Mouse (Mus musculus): ENCODE results near the gene Herc1.

Herc1 gene

GRCm38 (mm10) chr9:66349860-66350787 lies at the start of gene Herc1:
Gene Herc1 (plus strand): TSS chr9:66350450.
- DNase-seq: peak; percentile 98

- DNase-seq: no peak
These were observed 45.7 kb upstream of the Herc1 start for GRCm38 (mm10) chr9:66304320-66305090.

GRCm38 (mm10) chr9:66305121-66306112 lies 44.8 kb upstream of the Herc1 start:
- peak; percentile 40 for DNase-seq

GRCm38 (mm10) chr9:66306414-66306813 lies 43.8 kb upstream of the Herc1 start:
- DNase-seq: no peak

- DNase-seq: peak; percentile 30
These were observed 42.9 kb upstream of the Herc1 start for GRCm38 (mm10) chr9:66307341-66307740.

GRCm38 (mm10) chr9:66308741-66309140 lies 41.5 kb upstream of the Herc1 start:
- DNase-seq: peak; percentile 81

GRCm38 (mm10) chr9:66311458-66311857 lies 38.8 kb upstream of the Herc1 start:
- DNase-seq: no peak

GRCm38 (mm10) chr9:66316603-66317002 lies 33.6 kb upstream of the Herc1 start:
- no peak for DNase-seq

GRCm38 (mm10) chr9:66322010-66322931 lies 28.0 kb upstream of the Herc1 start:
- DNase-seq: no peak

GRCm38 (mm10) chr9:66326879-66327278 lies 23.4 kb upstream of the Herc1 start:
- no peak for DNase-seq

- no peak for DNase-seq
These were observed 20.8 kb upstream of the Herc1 start for GRCm38 (mm10) chr9:66329474-66329873.

- no peak for DNase-seq
These were observed 19.8 kb upstream of the Herc1 start for GRCm38 (mm10) chr9:66330437-66330836.

- no peak for DNase-seq
These were observed 18.7 kb upstream of the Herc1 start for GRCm38 (mm10) chr9:66331548-66331947.

GRCm38 (mm10) chr9:66332393-66332792 lies 17.9 kb upstream of the Herc1 start:
- no peak for DNase-seq

- DNase-seq: no peak
These were observed 13.0 kb upstream of the Herc1 start for GRCm38 (mm10) chr9:66337280-66337679.

GRCm38 (mm10) chr9:66338005-66338782 lies 12.1 kb upstream of the Herc1 start:
- peak; percentile 86 for DNase-seq

GRCm38 (mm10) chr9:66339714-66340113 lies 10.5 kb upstream of the Herc1 start:
- no peak for DNase-seq

GRCm38 (mm10) chr9:66340394-66341094 lies 9.7 kb upstream of the Herc1 start:
- DNase-seq: no peak

- no peak for DNase-seq
These were observed 2.7 kb upstream of the Herc1 start for GRCm38 (mm10) chr9:66347405-66348035.
